Mouse (Mus musculus) cerebellum, adult 18-20 months (tissue): ENCODE results near the gene Zfp944.
"Not testable (repeated sequence)": the region's sequence is repeated elsewhere in the genome, so short reads cannot be mapped to it uniquely, and the experiment has no call there.

ENCODE experiments used
- DNase-seq, 2 experiments: peaks; one replicate each; pipeline ENCODE4 v3.0.0; 2021

Gene Zfp944

GRCm38 (mm10) chr17:22361101-22361781 is at the start of gene Zfp944, which contains the start of gene Zfp758:
Gene Zfp944 (minus strand): TSS chr17:22361400.
Gene Zfp758 (plus strand): TSS chr17:22361453.
- DNase-seq = peak; percentile 39 to 62

- DNase-seq = peak; percentile 19 to 24
These were observed 49.6 kb upstream of the Zfp944 start for GRCm38 (mm10) chr17:22410756-22411155.

GRCm38 (mm10) chr17:22363895-22364294 is 2.7 kb upstream of the Zfp944 start:
- no peak for DNase-seq

GRCm38 (mm10) chr17:22360572-22360971 is 628 bp downstream of the Zfp944 start:
- no peak for DNase-seq

- no peak for DNase-seq
These were observed 8.4 kb downstream of the Zfp944 start for GRCm38 (mm10) chr17:22352794-22353193.

- DNase-seq = not testable (repeated sequence)
These were observed 46.0 kb downstream of the Zfp944 start for GRCm38 (mm10) chr17:22315247-22315646.

- peak; percentile 88 to 96 for DNase-seq
These were observed 46.4 kb downstream of the Zfp944 start, which contains the start of gene CT030661.1 for GRCm38 (mm10) chr17:22314730-22315226. Gene CT030661.1 (minus strand): TSS chr17:22314837.

- peak in 1 of 2 experiments; percentile 3 for DNase-seq
These were observed 47.0 kb downstream of the Zfp944 start for GRCm38 (mm10) chr17:22314219-22314618.
